Mouse (Mus musculus): ENCODE measurements around the gene Cx3cr1.

The Cx3cr1 gene

GRCm38 (mm10) chr9:119975286-119975685 is 94.4 kb downstream of the Cx3cr1 start:
- no peak for DNase-seq (ENCODE audit: low spot score)

GRCm38 (mm10) chr9:119974609-119975008 is 95.1 kb downstream of the Cx3cr1 start:
- no peak for DNase-seq (ENCODE audit: low spot score)

- no peak for DNase-seq (ENCODE audit: low spot score)
These were observed 95.7 kb downstream of the Cx3cr1 start for GRCm38 (mm10) chr9:119973869-119974520.

- DNase-seq (ENCODE audit: low spot score), result no peak
These were observed 96.4 kb downstream of the Cx3cr1 start for GRCm38 (mm10) chr9:119973281-119973680.

GRCm38 (mm10) chr9:119972582-119972981 is 97.1 kb downstream of the Cx3cr1 start:
- no peak for DNase-seq (ENCODE audit: low spot score)

GRCm38 (mm10) chr9:119972166-119972565 is 97.5 kb downstream of the Cx3cr1 start:
- no peak for DNase-seq (ENCODE audit: low spot score)

GRCm38 (mm10) chr9:119970763-119971656 is 98.7 kb downstream of the Cx3cr1 start:
- no peak for DNase-seq (ENCODE audit: low spot score)

- no peak for DNase-seq (ENCODE audit: low spot score)
These were observed 99.5 kb downstream of the Cx3cr1 start for GRCm38 (mm10) chr9:119970221-119970620.

- no peak for DNase-seq (ENCODE audit: low spot score)
These were observed 99.9 kb downstream of the Cx3cr1 start for GRCm38 (mm10) chr9:119969811-119970210.

- DNase-seq (ENCODE audit: low spot score), result no peak
These were observed 103.3 kb downstream of the Cx3cr1 start for GRCm38 (mm10) chr9:119966221-119966910.

- DNase-seq (ENCODE audit: low spot score), result no peak
These were observed 104.5 kb downstream of the Cx3cr1 start for GRCm38 (mm10) chr9:119965186-119965585.

- no peak for DNase-seq (ENCODE audit: low spot score)
These were observed 105.5 kb downstream of the Cx3cr1 start for GRCm38 (mm10) chr9:119964206-119964605.

- DNase-seq (ENCODE audit: low spot score), result no peak
These were observed 106.6 kb downstream of the Cx3cr1 start for GRCm38 (mm10) chr9:119962987-119963667.

- DNase-seq (ENCODE audit: low spot score), result no peak
These were observed 107.5 kb downstream of the Cx3cr1 start for GRCm38 (mm10) chr9:119962216-119962615.

- no peak for DNase-seq (ENCODE audit: low spot score)
These were observed 110.8 kb downstream of the Cx3cr1 start for GRCm38 (mm10) chr9:119958835-119959234.

GRCm38 (mm10) chr9:119951388-119951787 is 118.3 kb downstream of the Cx3cr1 start:
- DNase-seq (ENCODE audit: low spot score), result no peak

GRCm38 (mm10) chr9:119950434-119950833 is 119.2 kb downstream of the Cx3cr1 start:
- DNase-seq (ENCODE audit: low spot score), result no peak

- no peak for DNase-seq (ENCODE audit: low spot score)
These were observed 120.9 kb downstream of the Cx3cr1 start for GRCm38 (mm10) chr9:119948804-119949203.

- no peak for DNase-seq (ENCODE audit: low spot score)
These were observed 124.3 kb downstream of the Cx3cr1 start for GRCm38 (mm10) chr9:119945173-119945900.

- no peak for DNase-seq (ENCODE audit: low spot score)
These were observed 126.4 kb downstream of the Cx3cr1 start for GRCm38 (mm10) chr9:119943326-119943725.

GRCm38 (mm10) chr9:119941861-119942260 is 127.8 kb downstream of the Cx3cr1 start:
- DNase-seq (ENCODE audit: low spot score), result no peak
